Mouse (Mus musculus): ENCODE data around the gene Ppp3ca.

GRCm38 (mm10) chr3:136736773-136737298 is 66.9 kb downstream of the Ppp3ca start:
- TF ChIP-seq POLR2A (IDR thresholded peaks at IDR 0.05; ENCODE audit: extremely low read depth, insufficient read depth, low read length) (no peak), CTCF (IDR thresholded peaks at IDR 0.05; ENCODE audit: extremely low read depth, insufficient read depth, low read length) (no peak)
